Mouse (Mus musculus): Measurements from ENCODE around the gene Vwa3b. TPM values are rescaled to one million over a fixed set of nuclear protein-coding genes. Genes with fewer than 3 reads are reported as not detected.

Gene Vwa3b
- polyA plus RNA-seq, 1 experiment = 0.42 TPM

DNA sequence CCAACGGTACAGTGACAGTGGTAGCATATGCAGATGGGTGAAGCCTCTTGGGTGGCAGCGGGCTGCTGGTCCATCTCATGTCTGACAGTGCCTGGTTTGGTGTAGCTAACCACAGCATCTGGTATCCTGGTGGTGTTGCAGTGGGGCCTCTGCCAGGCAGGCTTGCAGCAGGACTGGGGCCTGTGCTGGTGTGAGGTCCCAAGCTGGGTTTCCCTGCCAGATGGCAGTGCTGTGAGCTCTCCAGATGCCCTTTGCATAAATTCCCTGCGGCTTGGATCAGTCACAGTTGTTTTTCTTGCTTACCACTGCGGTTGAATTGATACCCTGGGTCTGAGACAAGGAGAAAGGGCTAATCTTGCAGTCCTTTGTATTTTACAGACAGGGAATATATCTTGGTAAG is 95.9 kb downstream of the Vwa3b start:
- no peak for DNase-seq (ENCODE audit: low read depth)

- DNase-seq (ENCODE audit: low read depth) = no peak
Observed at GRCm38 (mm10) chr1:37122798-37123197, 96.4 kb downstream of the Vwa3b start.

GRCm38 (mm10) chr1:37124696-37125349 is 98.4 kb downstream of the Vwa3b start:
- DNase-seq (ENCODE audit: low read depth) = no peak

DNA sequence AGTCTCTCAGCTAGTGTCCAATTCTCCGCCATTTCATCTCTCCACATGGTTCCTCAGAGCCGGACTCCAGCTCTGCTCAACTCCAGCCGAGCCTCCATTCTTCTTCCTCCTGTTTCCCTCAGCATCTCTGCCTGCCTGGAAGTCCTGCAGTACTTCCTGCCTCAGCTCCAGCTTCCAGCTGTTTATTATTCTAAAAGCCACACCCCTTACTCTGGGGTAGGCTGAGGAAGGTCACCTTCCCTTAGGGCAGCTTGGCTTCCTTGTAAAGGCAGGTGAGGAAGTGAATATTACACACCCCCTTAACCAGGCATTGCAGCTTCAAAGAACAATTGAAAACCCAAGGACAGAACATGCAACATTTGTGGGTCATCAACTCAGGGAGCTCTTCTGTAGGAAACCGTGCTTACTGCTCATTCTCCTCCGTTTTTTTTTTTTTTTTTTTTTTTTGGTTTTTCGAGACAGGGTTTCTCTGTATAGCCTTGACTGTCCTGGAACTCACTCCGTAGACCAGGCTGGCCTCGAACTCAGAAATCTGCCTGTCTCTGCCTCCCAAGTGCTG is 103.7 kb downstream of the Vwa3b start:
- DNase-seq (ENCODE audit: low read depth) = no peak

- no peak for DNase-seq (ENCODE audit: low read depth)
Observed at GRCm38 (mm10) chr1:37131146-37131545, 104.8 kb downstream of the Vwa3b start.

GRCm38 (mm10) chr1:37132433-37132832 is 106.0 kb downstream of the Vwa3b start:
- DNase-seq (ENCODE audit: low read depth) = no peak

- DNase-seq (ENCODE audit: low read depth) = no peak
Observed at GRCm38 (mm10) chr1:37145966-37146365, 119.6 kb downstream of the Vwa3b start.

- DNase-seq (ENCODE audit: low read depth) = no peak
Observed at GRCm38 (mm10) chr1:37149866-37150265, 123.5 kb downstream of the Vwa3b start.

DNA sequence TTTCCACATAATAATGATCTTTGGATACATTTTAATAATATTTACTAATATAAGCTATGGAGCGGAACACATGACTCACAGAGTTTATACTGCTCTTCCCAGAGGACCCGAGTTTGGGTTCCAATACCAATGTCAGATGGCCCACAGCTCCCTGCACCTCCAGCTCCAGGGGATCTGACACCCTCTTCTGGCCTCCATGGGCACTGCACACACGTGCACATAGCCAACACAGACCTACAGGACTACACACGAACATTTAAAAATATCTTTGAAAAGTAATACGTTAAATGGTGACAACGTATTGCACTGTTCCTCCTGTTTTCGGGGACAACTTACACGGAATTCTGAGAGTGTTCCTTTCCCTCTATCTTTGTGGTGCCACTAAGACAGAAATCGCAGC is 125.5 kb downstream of the Vwa3b start:
- no peak for DNase-seq (ENCODE audit: low read depth)

- DNase-seq (ENCODE audit: low read depth) = no peak
Observed at GRCm38 (mm10) chr1:37166066-37166465, 139.7 kb downstream of the Vwa3b start.

DNA sequence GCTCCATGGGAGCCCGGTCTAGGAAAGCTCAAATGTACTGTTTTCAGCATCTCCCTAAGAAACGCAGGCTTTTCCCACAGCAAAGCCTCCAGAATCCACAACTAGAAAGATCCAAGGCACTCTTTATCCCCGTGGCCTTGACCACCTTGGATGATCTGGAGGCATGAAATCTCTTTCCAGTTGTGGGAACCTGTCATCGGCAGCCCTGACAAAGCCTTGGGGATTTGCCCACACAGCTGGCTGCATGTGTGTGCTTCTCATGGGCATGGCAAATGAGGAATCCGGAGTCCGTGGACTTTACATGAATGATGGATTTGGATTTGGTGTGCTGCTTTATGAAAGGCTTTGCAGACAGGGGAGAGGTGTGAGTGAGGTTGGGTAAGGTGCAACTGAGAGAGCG is 141.5 kb downstream of the Vwa3b start:
- DNase-seq (ENCODE audit: low read depth) = no peak

- no peak for DNase-seq (ENCODE audit: low read depth)
Observed at GRCm38 (mm10) chr1:37177874-37178273, 151.5 kb downstream of the Vwa3b start.

GRCm38 (mm10) chr1:37179852-37180251 is 153.5 kb downstream of the Vwa3b start:
- DNase-seq (ENCODE audit: low read depth) = no peak

GRCm38 (mm10) chr1:37187050-37187449 is 160.7 kb downstream of the Vwa3b start:
- DNase-seq (ENCODE audit: low read depth) = no peak

GRCm38 (mm10) chr1:37194607-37195006 is 168.2 kb downstream of the Vwa3b start:
- no peak for DNase-seq (ENCODE audit: low read depth)

DNA sequence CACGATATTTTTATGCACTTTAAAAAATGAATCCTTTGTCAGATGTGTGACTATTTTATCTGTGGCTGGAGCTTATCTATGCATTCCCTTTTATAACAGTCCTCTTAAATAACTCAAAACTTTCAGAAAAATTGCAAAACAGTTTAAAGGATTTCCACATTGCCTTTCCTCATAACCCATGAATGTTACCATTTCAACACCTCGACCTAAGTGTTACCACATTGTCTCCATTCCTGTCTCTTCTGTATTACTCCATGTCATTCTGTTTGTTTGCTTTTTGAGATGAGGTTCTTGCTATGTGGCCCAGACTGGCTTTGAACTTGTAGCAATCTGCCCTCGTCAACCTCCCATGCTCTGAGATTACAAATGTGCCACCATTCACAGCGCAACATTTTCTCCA is 175.0 kb downstream of the Vwa3b start:
- no peak for DNase-seq (ENCODE audit: low read depth)

DNA sequence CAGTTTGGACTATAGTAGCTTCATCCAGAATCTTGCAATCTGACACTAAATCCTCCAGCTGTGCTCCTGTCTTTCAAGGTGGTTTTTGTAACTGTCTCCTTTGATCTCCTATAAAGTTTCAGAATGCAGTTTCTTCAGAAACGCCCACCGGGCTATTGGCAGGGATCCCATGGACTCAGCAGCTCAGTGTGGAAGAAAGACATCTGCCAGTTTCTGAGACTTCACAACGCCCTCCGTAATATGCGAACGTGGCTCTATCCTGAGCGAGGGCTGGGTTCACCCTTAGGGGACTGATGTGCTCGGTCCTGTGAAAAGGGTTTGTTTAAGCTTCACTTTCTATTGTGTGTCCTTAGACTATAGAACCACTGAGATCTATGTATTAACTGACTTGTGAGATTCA is 181.3 kb downstream of the Vwa3b start:
- DNase-seq (ENCODE audit: low read depth) = no peak

- no peak for DNase-seq (ENCODE audit: low read depth)
Observed at GRCm38 (mm10) chr1:37212375-37212774, 186.0 kb downstream of the Vwa3b start.

- DNase-seq (ENCODE audit: low read depth) = no peak
Observed at GRCm38 (mm10) chr1:37214144-37214543, 187.7 kb downstream of the Vwa3b start, which contains the start of gene Cnga3. Gene Cnga3 (plus strand): TSS chr1:37214434.

GRCm38 (mm10) chr1:37218386-37218785 is 192.0 kb downstream of the Vwa3b start:
- DNase-seq (ENCODE audit: low read depth) = no peak

GRCm38 (mm10) chr1:37219593-37219992 is 193.2 kb downstream of the Vwa3b start:
- DNase-seq (ENCODE audit: low read depth) = no peak

- no peak for DNase-seq (ENCODE audit: low read depth)
Observed at GRCm38 (mm10) chr1:37220134-37220907, 193.9 kb downstream of the Vwa3b start.

DNA sequence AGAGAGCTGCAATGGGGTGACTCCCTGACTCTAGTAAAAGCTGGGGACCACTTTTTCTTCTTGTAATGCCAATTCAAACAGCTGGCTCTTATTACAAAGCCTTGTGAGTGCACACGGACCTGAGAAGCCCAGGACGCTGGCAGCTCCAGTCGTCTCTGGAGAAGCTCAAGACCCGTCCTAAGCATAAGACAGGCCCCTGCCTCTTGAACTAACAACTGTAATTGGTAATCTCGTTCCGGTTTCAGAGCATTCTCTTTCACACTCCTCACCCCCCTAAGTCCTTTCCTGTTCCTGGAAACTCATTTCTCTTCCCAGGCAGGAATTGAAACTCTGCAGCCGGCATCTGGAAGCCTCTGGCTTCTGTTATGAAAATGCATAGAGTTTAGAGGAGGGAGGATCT is 195.6 kb downstream of the Vwa3b start:
- DNase-seq (ENCODE audit: low read depth) = no peak
